ENCODE assay signal across 8 mouse cellular contexts in the genomic region with DNA sequence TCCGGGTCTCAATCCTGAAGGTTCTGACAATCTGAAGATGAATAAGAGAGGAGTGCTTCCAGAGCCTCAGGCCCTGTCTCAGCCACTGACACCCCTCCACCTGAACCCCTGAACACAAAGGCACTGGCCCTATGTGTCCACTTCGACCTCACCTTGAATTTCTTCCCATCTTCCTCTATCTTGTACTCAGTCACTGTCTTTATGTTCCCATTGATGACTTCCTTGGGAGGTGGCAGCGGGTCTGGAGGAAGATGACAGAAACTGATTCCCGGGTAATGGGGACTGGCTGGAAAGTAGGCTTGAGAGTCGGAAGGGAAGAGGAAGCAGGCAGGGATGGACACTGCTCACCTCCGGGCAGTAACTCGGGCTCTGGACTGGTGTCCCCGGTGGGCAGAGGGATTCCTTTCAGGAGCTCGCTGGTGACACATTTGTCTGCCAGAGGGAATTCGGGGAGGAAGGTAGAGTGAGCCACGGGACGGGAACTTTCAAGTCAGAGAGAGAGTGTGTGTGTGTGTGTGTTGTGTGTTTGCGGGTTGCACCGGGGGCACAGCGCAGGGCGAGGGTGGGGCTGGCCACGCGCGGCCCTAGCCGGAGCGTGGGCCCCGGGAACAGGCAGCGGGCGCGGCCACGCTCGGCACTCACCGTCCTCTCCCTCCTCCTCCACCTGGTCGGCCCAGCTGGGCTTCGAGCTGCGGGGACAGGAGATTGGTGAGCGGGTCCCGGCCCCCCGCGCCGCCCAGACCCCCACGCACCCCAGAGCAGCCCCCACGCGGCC. TPM values are rescaled to one million over a fixed set of nuclear protein-coding genes. Genes with fewer than 3 reads are reported as not detected.
A peak's percentile ranks its signal among the peaks of the same experiment; 100 is the strongest.
DNase-seq lines count a peak whose midpoint lies in the region; ATAC-seq and TF ChIP-seq lines count a peak whose summit lies in the region.

No protein-coding gene starts in this region.

- H3K4me1 ChIP-seq in embryonic facial prominence, embryonic 10.5 days = peaks cover 21% of the 10 kb centered on the region
- peaks cover 8% of the 10 kb centered on the region for H3K4me1 ChIP-seq in intestine, embryonic 14.5 days (replicated peaks; ENCODE audit: control insufficient read depth, insufficient read depth, low read length)

- no peak for TF ChIP-seq POLR2A in myocyte (IDR thresholded peaks at IDR 0.05; ENCODE audit: insufficient read length, low read depth)

- no peaks in the 10 kb centered on the region for H3K9me3 ChIP-seq in embryonic facial prominence, embryonic 10.5 days
- no peaks in the 10 kb centered on the region for H3K9me3 ChIP-seq in intestine, embryonic 14.5 days (ENCODE audit: control insufficient read depth, low read length)

- no peak for TF ChIP-seq CTCF in layer of hippocampus, adult 2 months (conservative IDR thresholded peaks at IDR 0.05)

- no peaks in the 10 kb centered on the region for H3K27me3 ChIP-seq in embryonic facial prominence, embryonic 10.5 days (replicated peaks; ENCODE audit: low read depth, poor library complexity, severe bottlenecking)
- no peaks in the 10 kb centered on the region for H3K27me3 ChIP-seq in intestine, embryonic 14.5 days (replicated peaks; ENCODE audit: control insufficient read depth, insufficient read depth, low read length)
- H3K27me3 ChIP-seq in myocyte (ENCODE audit: control insufficient read depth, insufficient read depth, insufficient read length) = no peaks in the 10 kb centered on the region

- H3K36me3 ChIP-seq in embryonic facial prominence, embryonic 10.5 days (replicated peaks) = peaks cover 43% of the 10 kb centered on the region
- H3K36me3 ChIP-seq in intestine, embryonic 14.5 days (ENCODE audit: control insufficient read depth, insufficient read depth, low read length) = peaks cover 44% of the 10 kb centered on the region
- peaks cover 4% of the 10 kb centered on the region for H3K36me3 ChIP-seq in myocyte (ENCODE audit: control insufficient read depth, insufficient read depth)

- peak overlapping the region; percentile 98 for H3ac ChIP-seq in myocyte (ENCODE audit: control insufficient read depth, insufficient read length)

- peak overlapping the region; percentile 85 for H3K27ac ChIP-seq in layer of hippocampus, adult 2 months
- H3K27ac ChIP-seq in embryonic facial prominence, embryonic 10.5 days (replicated peaks) = peak overlapping the region; percentile 90
- no peak overlapping the region for H3K27ac ChIP-seq in intestine, embryonic 14.5 days (ENCODE audit: low read depth)

- H3K4me3 ChIP-seq in layer of hippocampus, adult 2 months = peak overlapping the region; percentile 89
- H3K4me3 ChIP-seq in embryonic facial prominence, embryonic 10.5 days = peak overlapping the region; percentile 99
- H3K4me3 ChIP-seq in intestine, embryonic 14.5 days (ENCODE audit: low read depth, low read length) = peak overlapping the region; percentile 97
- H3K4me3 ChIP-seq in myocyte = peak overlapping the region; percentile 62

- WGBS in embryonic facial prominence, embryonic 10.5 days = 4% methylated on average over 39 of the region's 39 CpGs
- 4% methylated on average over 33 of the region's 39 CpGs for WGBS in intestine, embryonic 14.5 days

- peak overlapping the region; percentile 85 for H3K9ac ChIP-seq in intestine, embryonic 14.5 days (ENCODE audit: low read length)

- DNase-seq in layer of hippocampus, adult 2 months (ENCODE audit: low spot score in 2 of 2) = no peak
- DNase-seq in layer of hippocampus, adult 9-11 months = no peak
- no peak for DNase-seq in embryonic facial prominence, embryonic 10.5 days (ENCODE audit: low spot score)
- no peak for DNase-seq in intestine, embryonic 14.5 days (ENCODE audit: low spot score)
- no peak for DNase-seq in retina, embryonic 14.5 days (ENCODE audit: low spot score)
- no peak for DNase-seq in layer of hippocampus, postnatal 10 days (ENCODE audit: low spot score in 2 of 2)

- peak overlapping the region; percentile 98 for H3K4me2 ChIP-seq in intestine, embryonic 14.5 days (ENCODE audit: low read length)
- H3K4me2 ChIP-seq in myocyte (ENCODE audit: low read depth) = peak overlapping the region; percentile 93

- peaks cover 15% of the 10 kb centered on the region for H3K79me2 ChIP-seq in myocyte (ENCODE audit: control insufficient read depth, insufficient read depth)

- ATAC-seq in intestine, embryonic 14.5 days (replicated peaks; ENCODE audit: low FRiP score, low TSS enrichment, low read depth) = peak; percentile 54
- no peak for ATAC-seq in megakaryocyte-erythroid progenitor cell, adult 5-6 weeks (replicated peaks; ENCODE audit: low FRiP score, low TSS enrichment, poor library complexity, severe bottlenecking)

TF ChIP-seq in myocyte, 11 proteins besides CTCF, POLR2A, EP300 and RAD21:
- TF ChIP-seq MYOD1 (IDR thresholded peaks at IDR 0.05; ENCODE audit: control insufficient read depth in 1 of 3, insufficient read length in 2 of 3, low read depth in 2 of 3) (no peak), MYOG (IDR thresholded peaks at IDR 0.05; ENCODE audit: control insufficient read depth in 1 of 3, insufficient read depth in 1 of 3, insufficient read length in 2 of 3, low read depth in 2 of 3) (peak in 1 of 3 experiments; percentile 3), SRF (IDR thresholded peaks at IDR 0.05; ENCODE audit: control insufficient read depth, insufficient read length, low read depth) (no peak), CEBPB (IDR thresholded peaks at IDR 0.05; ENCODE audit: insufficient read depth, poor library complexity, severe bottlenecking) (no peak), POLR2AphosphoS2 (IDR thresholded peaks at IDR 0.05; ENCODE audit: insufficient read length, low read depth) (no peak), TCF3 (IDR thresholded peaks at IDR 0.05; ENCODE audit: insufficient read length, low read depth) (no peak), MAX (IDR thresholded peaks at IDR 0.05; ENCODE audit: low read depth) (no peak), USF1 (IDR thresholded peaks at IDR 0.05; ENCODE audit: low read depth) (no peak)

RNA-seq across cellular contexts. Expression of a gene that starts 0.5 kb away (rescaled TPM):
- 100 to 1,000 TPM; 122 to 131 TPM for total RNA-seq in layer of hippocampus, adult 2 months (2021)
- polyA plus RNA-seq in embryonic facial prominence, embryonic 10.5 days (2016; fragmentation: Nextera tagmentation; extraction: Ambion mirVana) = 411 and 431 TPM in 2 replicates
- polyA plus RNA-seq in intestine, embryonic 14.5 days (2014; fragmentation: Nextera tagmentation; extraction: Ambion mirVana) = 314 and 315 TPM in 2 replicates
- 202 TPM for polyA plus RNA-seq in myocyte (2012; fragmentation: generic; extraction: Trizol)
- 100 to 1,000 TPM; 137 to 144 TPM for total RNA-seq in layer of hippocampus, postnatal 10 days (2021)
- 308 and 325 TPM in 2 replicates for total RNA-seq in megakaryocyte-erythroid progenitor cell, adult 5-6 weeks (2014; fragmentation: Nextera tagmentation)
- 259 and 301 TPM in 2 replicates for total RNA-seq in megakaryocyte-erythroid progenitor cell, adult 5-6 weeks (2017)

RNA-seq across cellular contexts. Expression of a gene that starts 9.9 kb away (rescaled TPM):
- 10 to 100 TPM; 27.5 to 27.6 TPM for total RNA-seq in layer of hippocampus, adult 2 months (2021)
- polyA plus RNA-seq in embryonic facial prominence, embryonic 10.5 days (2016; fragmentation: Nextera tagmentation; extraction: Ambion mirVana) = 99.2 and 100 TPM in 2 replicates
- polyA plus RNA-seq in intestine, embryonic 14.5 days (2014; fragmentation: Nextera tagmentation; extraction: Ambion mirVana) = 101 and 106 TPM in 2 replicates
- 44.3 TPM for polyA plus RNA-seq in myocyte (2012; fragmentation: generic; extraction: Trizol)
- total RNA-seq in layer of hippocampus, postnatal 10 days (2021) = 10 to 100 TPM; 28.9 to 35.8 TPM
- total RNA-seq in megakaryocyte-erythroid progenitor cell, adult 5-6 weeks (2014; fragmentation: Nextera tagmentation) = 127 and 174 TPM in 2 replicates
- 154 and 175 TPM in 2 replicates for total RNA-seq in megakaryocyte-erythroid progenitor cell, adult 5-6 weeks (2017)

RNA-seq across cellular contexts. Expression of a gene that starts 18.4 kb away (rescaled TPM):
- 10 to 100 TPM in 1 of 2 experiments, 1 to 10 TPM in 1; 8.9 to 10.3 TPM for total RNA-seq in layer of hippocampus, adult 2 months (2021)
- 3.2 and 3.3 TPM in 2 replicates for polyA plus RNA-seq in embryonic facial prominence, embryonic 10.5 days (2016; fragmentation: Nextera tagmentation; extraction: Ambion mirVana)
- 8.1 and 10.0 TPM in 2 replicates for polyA plus RNA-seq in intestine, embryonic 14.5 days (2014; fragmentation: Nextera tagmentation; extraction: Ambion mirVana)
- 12.6 TPM for polyA plus RNA-seq in myocyte (2012; fragmentation: generic; extraction: Trizol)
- 10 to 100 TPM; 10.4 to 12.8 TPM for total RNA-seq in layer of hippocampus, postnatal 10 days (2021)
- total RNA-seq in megakaryocyte-erythroid progenitor cell, adult 5-6 weeks (2014; fragmentation: Nextera tagmentation) = 1.1 and 2.7 TPM in 2 replicates
- 0.42 TPM in 1 of 2 replicates, not detected in the other for total RNA-seq in megakaryocyte-erythroid progenitor cell, adult 5-6 weeks (2017)

RNA-seq across cellular contexts. Expression of a gene that starts 29.5 kb away (rescaled TPM):
- 10 to 100 TPM; 77.6 to 85.9 TPM for total RNA-seq in layer of hippocampus, adult 2 months (2021)
- polyA plus RNA-seq in embryonic facial prominence, embryonic 10.5 days (2016; fragmentation: Nextera tagmentation; extraction: Ambion mirVana) = 1.1 and 2.2 TPM in 2 replicates
- polyA plus RNA-seq in intestine, embryonic 14.5 days (2014; fragmentation: Nextera tagmentation; extraction: Ambion mirVana) = 11.1 and 14.1 TPM in 2 replicates
- 4.6 TPM for polyA plus RNA-seq in myocyte (2012; fragmentation: generic; extraction: Trizol)
- 10 to 100 TPM; 48.2 to 55.5 TPM for total RNA-seq in layer of hippocampus, postnatal 10 days (2021)
- 37.9 and 44.3 TPM in 2 replicates for total RNA-seq in megakaryocyte-erythroid progenitor cell, adult 5-6 weeks (2014; fragmentation: Nextera tagmentation)
- total RNA-seq in megakaryocyte-erythroid progenitor cell, adult 5-6 weeks (2017) = 11.9 and 24.0 TPM in 2 replicates
